Mouse (Mus musculus): ENCODE measurements around the gene Kiss1r.

DNA sequence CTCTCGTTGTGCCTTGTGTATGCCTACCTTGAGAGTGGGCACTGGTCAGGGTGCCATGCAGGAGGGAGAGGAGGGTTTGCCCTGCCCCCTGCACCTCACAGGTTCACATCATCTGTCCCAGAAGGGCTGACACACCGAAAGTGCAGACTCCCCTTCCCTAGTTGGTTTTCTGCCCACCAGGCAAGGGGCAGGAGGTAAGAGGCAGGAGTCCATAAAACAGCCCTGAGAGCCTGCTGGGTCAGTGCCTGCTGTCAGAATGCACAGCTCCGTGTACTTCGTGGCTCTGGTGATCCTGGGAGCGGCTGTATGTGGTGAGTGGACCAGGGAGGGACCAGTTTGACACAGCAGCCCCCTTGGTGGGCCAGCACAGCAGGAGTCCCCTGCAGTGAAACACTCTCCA, 26.1 kb upstream of the Kiss1r start, which contains the start of gene Cfd:
- TF ChIP-seq CTCF (IDR thresholded peaks at IDR 0.05; ENCODE audit: low read depth, low read length) (no peak), TAL1 (conservative IDR thresholded peaks at IDR 0.05; ENCODE audit: low read depth, low read length) (no peak), GATA1 (IDR thresholded peaks at IDR 0.05; ENCODE audit: borderline replicate concordance, low read length) (no peak), POLR2AphosphoS5 (IDR thresholded peaks at IDR 0.05; ENCODE audit: insufficient replicate concordance, low read depth, low read length) (no peak), GATA2 (IDR thresholded peaks at IDR 0.05; ENCODE audit: borderline replicate concordance, low read depth, low read length) (no peak)

All from G1E (cell line).